Mouse (Mus musculus) olfactory bulb, adult 2 months (tissue): ENCODE results near the gene Il13ra1.

ENCODE experiments used
- CTCF ChIP-seq: fragments of 200-500 bp; IDR thresholded peaks from 2 replicates; pipeline ENCODE4 v1.5.1; 2012; ENCODE audit warnings: low read depth, mild to moderate bottlenecking, low read length, moderate library complexity; ENCODE audit not compliant: insufficient read depth
- POLR2A ChIP-seq: fragments of 200-500 bp; IDR thresholded peaks from 2 replicates; pipeline ENCODE4 v1.6.1; 2012; ENCODE audit warnings: mild to moderate bottlenecking, low read depth, low read length, moderate library complexity; ENCODE audit not compliant: insufficient read depth

GRCm38 (mm10) chrX:36115171-36115570 lies 3.3 kb downstream of the Il13ra1 start:
- TF ChIP-seq POLR2A (no peak), CTCF (no peak)
